Mouse (Mus musculus) regulatory T cell (primary cell): ENCODE measurements around the gene Gm5108.

Experiments used
- in situ Hi-C: fragments of 300-600 bp; cut with MboI, MseI; formaldehyde crosslinking; loops from one replicate; pipeline ENCODE4 v1.15.1; 2025; ENCODE audit warnings: high pct_unique_total_duplicates

Gene Gm5108

DNA sequence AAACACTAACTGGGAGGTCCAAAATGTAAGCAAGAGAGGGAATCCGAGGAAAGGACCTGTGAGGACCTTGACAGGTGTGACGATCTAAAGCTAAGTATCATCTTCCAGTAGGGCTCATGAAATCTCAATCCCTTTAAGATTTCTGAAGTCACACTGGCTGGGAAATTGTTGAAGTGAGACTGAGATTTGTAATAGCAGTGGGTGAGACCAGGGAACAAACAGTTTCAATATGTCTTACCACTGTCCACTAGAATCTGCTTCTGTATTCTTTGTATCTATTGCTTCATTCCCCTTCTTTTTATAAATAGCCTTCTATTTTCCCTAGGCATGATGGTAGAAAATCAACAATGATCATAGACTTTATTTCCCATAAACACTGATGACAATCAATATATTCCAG lies 79.4 kb downstream of the Gm5108 start:
- in situ Hi-C loops: loop anchor here (25.0 kb wide), 1 partner anchor 1684 kb away; no protein-coding TSS in a partner anchor
